Mouse (Mus musculus) telencephalon, adult 2 months (tissue): ENCODE results near the gene Gsg1l.
A peak's percentile ranks its signal among the peaks of the same experiment; 100 is the strongest.

Experiments
- DNase-seq: peaks from one replicate; pipeline ENCODE4 v3.0.0-alpha.2; 2011; ENCODE audit warnings: low read depth, low spot score

The Gsg1l gene

DNA sequence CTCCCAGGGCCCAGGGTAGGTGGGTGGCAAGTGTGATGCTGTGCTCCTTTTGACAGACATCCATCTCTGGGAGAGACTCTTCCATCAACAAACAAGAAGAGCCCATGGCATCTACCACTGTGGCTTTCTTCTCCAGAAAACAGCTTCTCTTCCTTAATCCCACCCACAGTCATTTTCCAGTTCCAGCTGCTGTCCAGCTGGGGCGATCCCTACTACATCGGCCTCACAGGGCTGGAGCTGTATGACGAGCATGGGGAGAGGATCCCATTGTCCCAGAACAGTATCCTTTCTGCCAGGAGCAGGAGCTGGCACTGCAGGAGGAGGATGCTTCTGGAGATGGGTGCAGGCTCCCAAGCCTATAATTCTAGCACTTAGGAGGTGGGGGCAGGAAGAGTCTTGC, 213.6 kb downstream of the Gsg1l start:
- no peak for DNase-seq

DNA sequence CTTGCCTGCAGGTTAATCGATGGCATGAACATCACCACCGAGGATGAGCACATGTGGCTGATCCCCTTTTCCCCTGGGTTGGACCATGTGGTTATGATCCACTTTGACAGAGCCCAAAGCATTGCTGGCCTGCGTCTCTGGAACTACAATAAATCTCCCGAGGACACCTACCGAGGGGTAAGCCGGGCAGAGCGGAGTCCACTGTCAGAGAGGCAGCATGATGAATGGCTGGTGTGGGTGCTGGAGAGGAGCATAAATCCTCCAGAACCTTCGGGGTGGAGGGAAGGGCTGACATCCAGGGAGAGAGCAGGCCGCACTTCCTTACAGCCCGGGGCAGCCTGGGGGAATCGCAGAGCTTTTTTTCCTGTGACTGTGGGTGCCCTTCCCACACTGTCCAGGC, 217.0 kb downstream of the Gsg1l start:
- no peak for DNase-seq

DNA sequence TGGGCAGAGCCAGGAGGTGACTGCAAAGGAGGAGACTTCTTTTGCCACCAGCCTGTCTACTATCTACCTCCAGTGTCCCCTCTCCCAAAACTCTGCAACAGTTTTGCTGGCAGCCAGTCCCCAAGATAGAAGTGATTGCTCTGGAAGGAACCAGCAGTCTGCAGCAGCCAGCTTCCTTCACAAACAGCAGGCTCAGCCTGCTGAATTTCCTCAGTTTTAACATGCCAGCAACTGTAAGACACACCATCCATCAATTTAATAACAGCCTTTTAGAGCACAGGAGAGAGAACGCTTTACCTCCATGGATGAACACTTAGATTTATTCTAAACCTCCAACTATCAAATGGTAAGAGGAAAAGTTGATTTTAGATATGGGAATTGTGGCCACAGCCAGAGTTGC, 218.2 kb downstream of the Gsg1l start:
- no peak for DNase-seq

DNA sequence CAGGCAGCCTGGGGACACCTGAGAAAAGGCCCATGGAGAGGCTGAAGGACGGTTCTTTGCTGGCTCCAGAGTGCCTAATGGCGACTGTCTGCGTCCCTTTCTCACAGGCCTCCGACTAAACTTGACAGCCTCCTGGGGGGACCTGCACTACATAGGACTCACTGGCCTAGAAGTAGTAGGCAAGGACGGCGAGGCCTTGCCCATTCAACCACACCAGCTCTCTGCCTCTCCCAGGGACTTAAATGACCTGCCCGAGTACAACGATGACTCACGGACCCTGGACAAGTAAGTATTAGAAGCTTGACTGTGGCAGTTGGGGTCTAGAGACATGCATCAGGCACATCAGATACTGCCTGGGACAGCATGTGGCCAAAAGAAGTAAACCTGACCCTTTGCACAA, 221.8 kb downstream of the Gsg1l start:
- no peak for DNase-seq

DNA sequence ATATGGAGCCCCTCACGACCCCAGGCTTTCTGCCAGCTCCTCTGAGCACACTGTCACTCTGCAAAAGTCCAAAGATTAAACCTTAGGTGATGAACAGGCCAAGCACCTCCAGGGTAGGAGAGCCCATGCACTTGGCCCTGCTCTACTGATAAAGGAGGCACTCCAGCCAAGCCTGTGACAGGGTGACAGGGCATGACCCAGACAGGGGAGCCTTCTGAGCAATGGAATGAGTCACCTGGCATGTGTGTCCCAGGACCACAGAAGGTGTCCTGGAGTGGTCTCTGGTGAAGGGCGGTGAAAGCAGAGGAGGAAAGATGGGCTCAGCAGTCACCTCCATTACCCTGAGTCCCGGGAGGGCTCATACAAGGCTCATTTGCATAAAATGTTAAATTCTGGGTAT, 222.6 kb downstream of the Gsg1l start:
- DNase-seq, result no peak

DNA sequence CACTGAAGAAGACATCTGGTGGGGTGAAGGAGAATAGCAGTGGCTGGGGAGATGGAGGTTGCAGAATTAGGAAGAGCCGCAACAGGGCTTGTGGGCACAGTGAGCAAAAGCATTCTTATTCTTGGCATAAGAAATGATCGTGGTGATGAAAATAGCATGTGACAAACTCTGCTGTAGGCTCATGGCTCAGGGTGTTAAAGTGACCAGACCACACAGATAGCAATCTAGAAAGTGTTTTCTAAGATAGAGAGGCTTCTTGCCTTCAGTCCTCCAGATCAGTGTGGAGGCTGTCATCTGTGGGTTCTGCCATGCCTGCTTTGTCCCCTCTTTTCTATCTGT, 234.7 kb downstream of the Gsg1l start:
- DNase-seq, result peak; percentile 39

DNA sequence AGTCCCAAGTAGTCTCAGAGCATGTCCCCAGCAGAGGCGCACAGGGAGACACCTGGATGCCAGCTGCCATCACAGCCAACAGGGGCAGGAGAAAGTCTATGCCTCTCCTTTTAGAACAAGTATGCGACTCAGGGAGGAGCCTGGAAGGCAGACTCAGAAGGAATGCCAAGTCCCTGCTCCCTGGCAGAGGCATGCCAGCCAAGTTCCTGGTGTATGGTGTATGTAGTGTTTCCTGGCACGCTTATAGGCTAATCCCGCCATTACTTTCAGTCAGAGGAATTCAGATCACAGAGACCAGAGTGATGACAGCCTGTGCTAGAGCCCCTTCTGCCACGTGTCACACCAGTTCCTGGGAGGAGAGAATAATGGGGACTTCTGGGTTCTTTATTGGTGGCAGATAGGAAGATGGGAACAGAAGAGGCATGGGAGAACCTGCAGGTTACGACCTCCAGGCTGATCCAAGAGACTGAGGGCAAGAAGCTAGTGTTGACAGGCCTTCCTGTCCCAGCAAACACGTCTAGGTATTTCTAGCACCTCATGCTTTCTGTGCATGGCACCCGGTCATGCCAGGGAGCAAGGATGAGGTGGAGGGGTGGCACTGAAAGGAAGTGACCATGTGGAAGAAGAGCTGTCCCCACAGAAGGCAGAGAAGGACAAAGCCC, 235.2 kb downstream of the Gsg1l start:
- peak; percentile 47 for DNase-seq

DNA sequence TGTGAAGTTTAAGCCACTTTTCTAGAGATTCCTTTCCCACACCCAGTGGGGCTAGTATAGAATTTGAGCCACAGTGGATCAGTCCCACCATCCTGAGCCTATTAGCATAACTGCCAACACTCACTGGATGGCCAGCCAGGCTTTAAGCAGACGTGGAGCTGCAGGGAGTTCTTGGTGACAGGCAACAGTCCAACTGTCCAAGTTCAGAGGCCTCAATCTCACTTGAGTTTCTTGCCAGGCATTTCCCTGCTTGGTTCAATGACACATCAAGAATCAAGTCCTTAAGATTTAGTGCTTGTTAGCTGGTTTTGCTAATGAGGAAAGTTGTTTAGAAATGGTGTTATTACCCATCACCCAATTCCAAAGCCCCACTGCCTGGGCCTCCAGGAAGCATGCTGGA, 236.6 kb downstream of the Gsg1l start:
- DNase-seq, result no peak

DNA sequence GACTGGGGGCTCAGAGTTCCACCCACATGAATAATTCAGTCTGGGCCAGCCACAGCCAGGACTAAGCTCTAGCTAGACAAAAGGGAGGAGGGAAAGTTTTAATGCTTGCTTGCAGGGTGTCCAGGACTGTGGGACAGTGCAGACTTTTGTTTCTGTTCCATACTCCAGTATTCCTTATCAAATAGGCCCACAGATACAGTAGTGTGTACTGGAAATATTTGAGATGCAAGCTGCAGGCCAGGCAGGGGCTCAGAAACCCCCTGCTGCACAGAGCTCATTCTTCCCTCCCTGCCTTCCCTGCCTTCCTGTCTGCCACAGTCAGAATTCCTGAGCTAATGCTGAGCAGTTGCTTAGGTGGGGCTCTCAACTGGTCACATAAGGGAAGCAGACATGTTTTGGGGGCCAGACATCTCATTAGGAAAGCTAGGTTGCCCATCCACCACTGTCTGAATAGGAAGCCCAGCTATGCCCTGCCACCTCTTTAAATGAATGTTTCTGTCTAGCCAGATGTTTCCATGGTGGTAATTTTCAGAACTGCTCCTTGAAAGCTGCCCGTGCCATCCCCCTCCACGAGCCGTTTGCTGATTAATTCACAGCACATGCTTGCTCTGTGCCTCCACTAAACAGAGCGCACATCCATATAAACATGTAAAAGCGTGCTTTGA, 244.0 kb downstream of the Gsg1l start:
- no peak for DNase-seq

DNA sequence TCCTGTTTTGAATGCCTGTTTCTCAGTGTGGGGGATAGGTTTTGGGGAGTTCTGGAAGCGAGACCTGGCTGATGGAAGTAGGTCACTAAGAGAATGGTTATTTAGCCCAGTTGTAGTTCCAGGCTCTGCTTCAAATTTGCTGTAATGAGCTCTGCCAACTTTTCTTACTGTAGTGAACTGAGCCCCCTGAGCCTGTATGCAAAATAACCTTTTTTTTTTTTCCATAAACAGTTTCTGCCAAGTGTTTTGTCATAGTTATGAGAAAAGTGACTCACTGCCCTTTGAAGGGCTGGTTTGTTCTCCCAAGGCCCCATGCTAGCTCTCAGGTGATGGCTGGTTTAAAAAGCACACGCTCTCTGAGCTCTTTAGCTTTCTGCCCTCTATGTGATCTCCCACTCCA, 248.7 kb downstream of the Gsg1l start:
- DNase-seq, result no peak

DNA sequence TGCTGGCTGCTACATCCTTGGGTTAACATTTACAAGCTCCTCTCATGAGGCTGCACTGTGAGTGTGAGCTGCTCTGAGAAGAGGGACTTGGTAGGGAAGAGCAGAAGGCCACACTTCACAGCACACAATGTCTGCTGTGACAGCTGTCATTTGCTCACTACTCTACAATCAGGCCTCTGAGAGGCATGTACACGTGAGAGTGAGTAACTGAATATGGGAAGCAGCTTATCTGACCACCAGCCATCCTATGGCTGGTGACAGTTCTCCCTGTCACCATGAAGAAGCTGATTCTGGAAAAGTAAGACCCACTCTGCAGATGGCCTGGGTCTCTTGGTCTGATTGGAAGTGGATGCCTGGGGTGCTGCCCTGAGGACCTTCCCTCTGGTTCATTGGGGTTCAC, 249.4 kb downstream of the Gsg1l start:
- no peak for DNase-seq

DNA sequence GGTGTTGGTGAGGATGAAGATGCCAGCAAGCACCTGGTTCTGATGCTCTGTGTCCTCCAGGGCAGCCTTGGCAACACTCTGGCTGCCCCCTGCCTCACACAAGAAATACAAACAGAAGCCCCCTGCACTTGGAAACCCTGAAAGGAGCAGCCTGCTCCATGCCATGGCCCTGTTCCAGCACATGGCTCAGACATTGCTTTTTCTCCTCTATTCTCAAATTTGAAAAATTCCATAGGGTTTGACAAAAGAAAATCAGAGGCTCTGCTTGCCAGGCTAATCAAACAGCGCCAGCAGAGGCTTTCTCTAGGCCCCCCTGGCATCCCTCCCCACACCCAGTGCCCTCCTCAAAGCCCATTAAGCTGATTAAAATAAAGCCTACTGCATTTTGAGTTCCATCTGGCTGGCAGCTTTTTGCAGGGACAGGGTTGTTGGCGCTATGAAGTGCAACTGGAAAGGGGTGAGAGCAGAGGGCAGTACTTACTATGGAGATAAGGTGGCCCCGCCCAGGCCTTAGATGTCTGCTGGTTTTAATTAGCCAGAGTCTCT, 253.0 kb downstream of the Gsg1l start:
- DNase-seq, result no peak

DNA sequence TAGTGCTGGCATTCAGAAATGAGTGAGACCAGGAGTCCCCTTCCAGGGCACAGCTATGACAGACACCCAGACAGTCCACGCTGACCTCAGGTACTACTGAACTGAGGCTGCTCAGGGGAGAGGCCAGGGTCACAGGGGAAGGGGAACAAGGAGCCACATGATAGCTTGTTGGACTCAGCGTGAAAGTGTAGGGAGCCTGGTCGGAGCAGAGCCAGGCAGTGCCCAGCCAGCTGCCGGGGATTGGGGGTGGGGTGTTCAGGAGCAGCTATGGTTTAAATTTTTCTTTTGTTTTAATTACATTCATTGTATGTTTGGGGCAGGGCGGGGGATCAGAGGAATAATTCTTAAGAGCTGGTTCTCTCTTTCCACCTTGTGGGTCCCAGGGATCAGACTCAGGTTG, 253.7 kb downstream of the Gsg1l start:
- DNase-seq, result no peak
